Mouse (Mus musculus): Measurements from ENCODE around the gene Gsta4.

GRCm38 (mm10) chr9:78154211-78154977 is 28.2 kb upstream of the Gsta4 start:
- TF ChIP-seq CTCF (IDR thresholded peaks at IDR 0.05; ENCODE audit: borderline replicate concordance, insufficient read depth, low read depth, low read length) = no peak
- no peak for TF ChIP-seq POLR2A (IDR thresholded peaks at IDR 0.05; ENCODE audit: borderline replicate concordance, insufficient read depth, low read length)
